Mouse (Mus musculus): ENCODE results near the gene Cox11. TPM values are rescaled to one million over a fixed set of nuclear protein-coding genes. Genes with fewer than 3 reads are reported as not detected.

The Cox11 gene
- 15.5 and 18.3 TPM in 2 replicates for polyA plus RNA-seq (2012)

DNA sequence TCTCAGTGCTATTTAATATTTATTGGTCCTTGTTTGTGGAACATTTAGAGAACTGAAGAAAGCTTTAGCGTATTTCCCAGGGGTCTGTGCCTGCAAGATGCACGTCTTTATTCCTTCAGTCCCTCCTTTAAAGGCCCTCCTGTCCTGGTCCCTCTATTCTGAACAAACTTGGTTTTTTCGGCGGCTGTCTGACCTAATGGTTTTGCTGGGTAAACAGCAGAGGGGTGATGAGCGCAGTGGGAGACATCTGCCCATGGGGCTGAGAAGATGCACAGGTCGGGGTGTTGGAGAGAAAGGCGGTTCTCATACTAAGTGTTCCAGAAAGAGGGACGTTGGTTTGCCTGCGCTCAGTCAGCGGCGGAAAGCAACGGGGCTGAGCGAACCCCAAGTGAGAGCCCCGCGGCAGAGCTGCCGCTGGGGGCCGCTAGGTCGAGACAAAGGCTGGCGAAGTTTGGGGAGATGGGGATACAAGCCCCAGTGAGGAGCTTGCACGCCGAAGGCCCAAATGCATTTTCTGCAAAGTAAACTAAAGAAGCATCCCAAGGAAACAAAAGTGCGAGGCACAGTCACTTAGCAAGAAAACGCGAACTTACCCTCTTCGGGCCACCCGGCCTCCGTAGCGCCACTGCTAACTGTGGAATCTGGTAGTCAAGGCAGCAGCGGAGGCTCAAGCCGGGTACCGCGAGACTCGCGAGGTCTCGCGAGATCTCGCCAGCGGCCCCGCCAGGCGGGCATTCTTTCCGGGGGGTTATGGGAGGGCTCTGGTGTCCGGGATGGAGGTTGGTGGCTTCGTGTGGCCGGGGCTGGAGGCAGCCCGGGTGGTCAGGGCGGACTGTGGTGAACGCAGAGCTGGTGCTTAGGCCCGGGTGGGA is at the start of gene Cox11, which contains the start of gene Stxbp4:
Cox11 (plus strand) TSS at position 734 of the 872 bp plus-strand sequence.
Stxbp4 (minus strand) TSS at position 645 of the 872 bp plus-strand sequence.

GRCm38 (mm10) chr11:90687460-90688416 is 49.8 kb downstream of the Cox11 start, which contains the start of gene Tom1l1:
Tom1l1 (minus strand) TSS chr11:90688366.

Other genes starting within 250 kb of the Cox11 start
- gene Hlf, start 247.3 kb upstream of the Cox11 start, polyA plus RNA-seq (2012) = 33.4 and 62.2 TPM in 2 replicates
- 0.23 and 0.34 TPM in 2 replicates for gene Stxbp4, start 89 bp upstream of the Cox11 start, polyA plus RNA-seq (2012)
- gene Tom1l1, start 50.2 kb downstream of the Cox11 start, polyA plus RNA-seq (2012) = 1.3 TPM in 2 replicates